Mouse (Mus musculus): ENCODE measurements at regions not wholly inside any gene's neighbourhood (a gene's known extent, or its start where the extent isn't known, plus 50 kb on each side); places are given as distances from the start of the nearest gene placed in this dataset.

DNA sequence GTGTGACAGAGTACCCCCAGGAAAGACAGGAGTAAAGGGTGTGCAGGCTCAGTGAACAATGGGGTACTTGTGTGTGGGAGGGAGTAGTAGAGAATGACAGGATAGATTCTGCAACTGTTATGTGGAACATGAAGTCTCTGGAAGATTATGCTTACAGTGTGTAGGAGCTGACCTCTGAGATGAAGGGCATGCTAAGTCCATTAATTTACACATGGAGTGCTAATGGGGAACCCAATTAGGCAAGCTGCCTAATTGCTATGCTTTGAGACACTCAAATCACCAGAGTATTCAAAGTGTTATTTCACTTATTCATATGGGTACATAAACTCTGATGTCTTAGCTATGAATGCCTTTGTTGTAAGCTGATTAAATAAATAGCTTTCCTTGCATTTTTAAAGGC, 375.4 kb upstream of the Lcorl start:
- TF ChIP-seq CTCF (IDR thresholded peaks at IDR 0.05 in 2 of 3, conservative IDR thresholded peaks at IDR 0.05 in 1 of 3; ENCODE audit: control insufficient read depth in 1 of 3, insufficient read depth in 1 of 3, low read depth in 2 of 3, low read length in 3 of 3, poor library complexity in 1 of 3, severe bottlenecking in 1 of 3) (no peak), EP300 (IDR thresholded peaks at IDR 0.05; ENCODE audit: low read depth in 1 of 2, low read length in 2 of 2) (no peak), ZNF384 (IDR thresholded peaks at IDR 0.05; ENCODE audit: low read depth, low read length) (no peak), MAX (IDR thresholded peaks at IDR 0.05; ENCODE audit: low read length) (no peak), POLR2AphosphoS2 (IDR thresholded peaks at IDR 0.05; ENCODE audit: low read length) (no peak), POLR2A (IDR thresholded peaks at IDR 0.05; ENCODE audit: control insufficient read depth in 1 of 2, insufficient read depth in 1 of 2, low read depth in 1 of 2, low read length in 2 of 2, poor library complexity in 1 of 2) (no peak), MAZ (IDR thresholded peaks at IDR 0.05; ENCODE audit: low read depth, low read length) (no peak), ZMIZ1 (IDR thresholded peaks at IDR 0.05; ENCODE audit: low read depth, low read length) (no peak), TBP (IDR thresholded peaks at IDR 0.05; ENCODE audit: low read depth, low read length) (no peak), KAT2A (conservative IDR thresholded peaks at IDR 0.05; ENCODE audit: low read depth, low read length) (no peak), GABPA (IDR thresholded peaks at IDR 0.05; ENCODE audit: low read depth, low read length) (no peak)
